In genomic region chr9:77806842-77807668, GRCm38 (mm10) we compare ENCODE assay signal across 8 mouse cellular contexts. TPM values are rescaled to one million over a fixed set of nuclear protein-coding genes. Genes with fewer than 3 reads are reported as not detected.
DNase-seq lines count a peak whose midpoint lies in the region; ATAC-seq and TF ChIP-seq lines count a peak whose summit lies in the region.

No protein-coding gene starts in this region.

- TF ChIP-seq CTCF in cortical plate, adult 2 months (IDR thresholded peaks at IDR 0.05; ENCODE audit: extremely low read depth, insufficient read depth, low read length) = peak; percentile 98

- no peak overlapping the region for H3K27ac ChIP-seq in cortical plate, adult 2 months (ENCODE audit: insufficient read depth, low read length)

- no peak overlapping the region for H3K4me3 ChIP-seq in cortical plate, adult 2 months (ENCODE audit: insufficient read depth, low read length)

- TF ChIP-seq POLR2A in cortical plate, adult 2 months (IDR thresholded peaks at IDR 0.05; ENCODE audit: extremely low read depth, insufficient read depth, low read length) = no peak

- no peaks in the 10 kb centered on the region for H3K4me1 ChIP-seq in cortical plate, adult 2 months (ENCODE audit: control insufficient read depth, insufficient read depth, low read length)

- DNase-seq in gastrocnemius, postnatal 10 days = peak; percentile 80
- DNase-seq in induced T-regulatory cell, adult 2 months (ENCODE audit: low read depth) = peak; percentile 91
- peak; percentile 33 to 91 for DNase-seq in left cerebral cortex, adult 9 months (ENCODE audit: low spot score in 2 of 2)
- DNase-seq in right cerebral cortex, postnatal 14 days = peak; percentile 77
- DNase-seq in urinary bladder, postnatal 36 days (ENCODE audit: low spot score in 2 of 2) = peak; percentile 76 to 86

- peak; percentile 92 for ATAC-seq in activated CD4-positive, CD25-positive, alpha-beta regulatory T cell, adult 4 months
- ATAC-seq in megakaryocyte progenitor cell, adult 5-6 weeks (replicated peaks; ENCODE audit: poor library complexity) = peak; percentile 97

RNA-seq across cellular contexts. Expression of gene Gclc, which starts 52.7 kb away (rescaled TPM):
- 1 to 10 TPM; 8.5 to 9.1 TPM for polyA plus RNA-seq in activated CD4-positive, CD25-positive, alpha-beta regulatory T cell, adult 4 months (2017; shearing (Covaris generic))
- polyA plus RNA-seq in cortical plate, adult 2 months (2012; rRNA removed) = 37.1 and 39.4 TPM in 2 replicates
- 1 to 10 TPM; 5.0 to 7.7 TPM for total RNA-seq in gastrocnemius, postnatal 10 days (2021)
- 43.5 and 54.8 TPM in 2 replicates for total RNA-seq in megakaryocyte progenitor cell, adult 5-6 weeks (2015)
- 38.5 and 47.2 TPM in 2 replicates for total RNA-seq in megakaryocyte progenitor cell, adult 5-6 weeks (2017)

Comparison
In these comparisons a context has a peak if more than half of its experiments do, and no peak if none do; other contexts are left out.
1. RNA of gene Gclc, which starts 52.7 kb away (total RNA-seq): 38.5 to 54.8 TPM in megakaryocyte progenitor cell, adult 5-6 weeks; 5.0 to 7.7 TPM in gastrocnemius, postnatal 10 days; every median in the first group is over 4 times any median in the second.
2. Peak in every context shown above with its lines, with median percentiles within 50 percentile points of each other: DNase-seq.